Mouse (Mus musculus) cerebellum, adult 2 months (tissue): ENCODE results near the gene Tmem8.

ENCODE experiments used
- CTCF ChIP-seq: fragments of 200-500 bp; IDR thresholded peaks from 2 replicates; pipeline ENCODE4 v1.5.1; 2011; ENCODE audit warnings: low read depth, mild to moderate bottlenecking, control low read depth, low read length, moderate library complexity, borderline replicate concordance; ENCODE audit not compliant: insufficient read depth
- POLR2A ChIP-seq: fragments of 200-500 bp; IDR thresholded peaks from 2 replicates; pipeline ENCODE4 v1.6.1; 2011; ENCODE audit warnings: low read length, control low read depth, borderline replicate concordance; ENCODE audit not compliant: insufficient read depth

- TF ChIP-seq CTCF, result no peak
- TF ChIP-seq POLR2A, result no peak
Observed at GRCm38 (mm10) chr17:26111024-26111423, 2.1 kb upstream of the Tmem8 start.
